Mouse (Mus musculus) testis, adult 2 months (tissue): Measurements from ENCODE around the gene Hist1h2be. TPM values are rescaled to one million over a fixed set of nuclear protein-coding genes. Genes with fewer than 3 reads are reported as not detected.
"Not testable (repeated sequence)": the region's sequence is repeated elsewhere in the genome, so short reads cannot be mapped to it uniquely, and the experiment has no call there.

ENCODE experiments used
- H3K27ac ChIP-seq: fragments of 200-500 bp; 2 replicates; pipeline ENCODE4 v1.5.1; 2012; ENCODE audit warnings: low read depth, low read length; ENCODE audit not compliant: control insufficient read depth, insufficient read depth
- H3K27me3 ChIP-seq: fragments of 200-500 bp; 2 replicates; pipeline ENCODE4 v1.6.1; 2012; ENCODE audit warnings: mild to moderate bottlenecking, low read length, moderate library complexity; ENCODE audit not compliant: control insufficient read depth, insufficient read depth
- H3K36me3 ChIP-seq: fragments of 200-500 bp; 2 replicates; pipeline ENCODE4 v1.6.1; 2012; ENCODE audit warnings: mild to moderate bottlenecking, low read length; ENCODE audit not compliant: control insufficient read depth, insufficient read depth
- H3K4me1 ChIP-seq: fragments of 200-500 bp; 2 replicates; pipeline ENCODE4 v1.6.1; 2012; ENCODE audit warnings: low read length; ENCODE audit not compliant: control insufficient read depth, insufficient read depth
- H3K4me3 ChIP-seq: fragments of 200-500 bp; 2 replicates; pipeline ENCODE4 v1.5.1; 2012; ENCODE audit warnings: low read depth, mild to moderate bottlenecking, low read length, moderate library complexity, mixed read lengths; ENCODE audit not compliant: control insufficient read depth
- CTCF ChIP-seq: fragments of 200-500 bp; IDR thresholded peaks from 2 replicates; pipeline ENCODE4 v1.5.1; 2012; ENCODE audit warnings: low read depth, mild to moderate bottlenecking, inconsistent platforms, low read length, moderate library complexity; ENCODE audit not compliant: control insufficient read depth, insufficient read depth, insufficient replicate concordance
- POLR2A ChIP-seq: fragments of 200-500 bp; IDR thresholded peaks from 2 replicates; pipeline ENCODE4 v1.6.1; 2012; ENCODE audit warnings: low read depth, mild to moderate bottlenecking, inconsistent platforms, low read length, moderate library complexity; ENCODE audit not compliant: control insufficient read depth
- polyA plus RNA-seq: library from polyadenylated mRNA; depleted of rRNA; stranded (reverse); fragments of >200 nt; gene quantifications from 2 replicates; pipeline ENCODE4 v1.2.3, GENCODE M21; 2012

The Hist1h2be gene
- polyA plus RNA-seq, 1 experiment = 0.42 TPM

- H3K27ac ChIP-seq = peak overlapping the region; percentile 75
- TF ChIP-seq POLR2A (no peak), CTCF (no peak)
- peaks cover 4% of the 10 kb centered on the region for H3K4me1 ChIP-seq
- no peaks in the 10 kb centered on the region for H3K27me3 ChIP-seq
- no peaks in the 10 kb centered on the region for H3K36me3 ChIP-seq
- peak overlapping the region; percentile 34; the same call in 1 of the 2 replicates for H3K4me3 ChIP-seq
Observed at GRCm38 (mm10) chr13:23562699-23563462, 58.0 kb downstream of the Hist1h2be start.

DNA sequence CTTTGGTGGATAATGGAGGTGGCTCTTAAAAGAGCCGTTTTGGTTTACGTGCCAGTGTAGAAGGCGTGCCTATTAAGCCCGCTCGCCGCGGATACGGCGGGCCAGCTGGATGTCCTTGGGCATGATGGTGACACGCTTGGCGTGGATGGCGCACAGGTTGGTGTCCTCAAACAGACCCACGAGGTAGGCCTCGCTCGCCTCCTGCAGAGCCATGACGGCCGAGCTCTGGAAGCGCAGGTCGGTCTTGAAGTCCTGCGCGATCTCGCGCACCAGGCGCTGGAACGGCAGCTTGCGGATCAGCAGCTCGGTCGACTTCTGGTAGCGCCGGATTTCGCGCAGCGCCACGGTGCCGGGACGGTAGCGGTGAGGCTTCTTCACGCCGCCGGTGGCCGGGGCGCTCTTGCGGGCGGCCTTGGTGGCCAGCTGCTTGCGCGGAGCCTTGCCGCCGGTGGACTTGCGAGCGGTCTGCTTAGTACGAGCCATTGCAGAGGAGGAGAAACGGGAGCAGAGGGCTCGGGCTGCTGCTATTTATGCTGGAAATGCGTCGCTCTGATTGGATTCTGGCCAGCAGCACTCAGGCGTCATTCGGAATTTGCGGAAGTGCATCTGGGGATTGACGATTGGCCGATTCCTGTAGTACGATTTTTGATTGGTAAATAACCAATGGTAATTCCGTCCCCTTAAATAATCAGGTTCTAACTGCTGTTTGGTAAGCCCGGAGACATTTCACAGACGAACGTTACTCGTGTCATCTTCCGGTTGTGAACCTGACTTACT is 58.9 kb downstream of the Hist1h2be start, which contains the start of gene Hist1h3e:
Gene Hist1h3e (minus strand): TSS at position 487 of the 777 bp plus-strand sequence.
- not testable (repeated sequence) for H3K36me3 ChIP-seq, H3K27me3 ChIP-seq, H3K4me1 ChIP-seq
- TF ChIP-seq POLR2A = peak; percentile 83
- Histone ChIP-seq H3K4me3 (peak within 1 kb of the TSS; percentile 81), H3K27ac (peak within 1 kb of the TSS; percentile 75)

DNA sequence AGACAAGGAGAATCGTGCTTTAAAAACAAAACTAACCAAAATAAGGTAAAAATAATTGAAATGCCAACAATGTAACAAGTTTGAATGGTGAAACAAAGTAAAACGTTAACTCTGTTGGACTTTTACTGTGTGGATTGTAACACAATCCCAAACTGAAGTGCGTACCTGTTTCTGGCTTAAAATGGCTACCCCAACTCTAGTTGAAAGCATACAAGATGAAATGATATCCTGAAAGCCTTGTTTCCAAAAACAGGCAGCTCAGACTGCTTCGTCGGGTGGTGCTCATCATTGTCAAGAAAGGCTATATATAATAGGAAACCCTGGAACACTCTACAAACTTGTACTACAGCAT is 59.4 kb downstream of the Hist1h2be start:
- not testable (repeated sequence) for H3K27ac ChIP-seq, H3K27me3 ChIP-seq, H3K4me3 ChIP-seq, H3K4me1 ChIP-seq, H3K36me3 ChIP-seq

GRCm38 (mm10) chr13:23560699-23561098 is 60.2 kb downstream of the Hist1h2be start:
- not testable (repeated sequence) for H3K4me3 ChIP-seq, H3K27ac ChIP-seq, H3K36me3 ChIP-seq, H3K27me3 ChIP-seq, H3K4me1 ChIP-seq

- Histone ChIP-seq H3K27ac (no peak overlapping the region), H3K4me1 (no peaks in the 10 kb centered on the region; the same call in 1 of the 2 replicates), H3K36me3 (no peaks in the 10 kb centered on the region), H3K4me3 (no peak overlapping the region; the same call in 1 of the 2 replicates), H3K27me3 (no peaks in the 10 kb centered on the region)
- no peak for TF ChIP-seq POLR2A
- no peak for TF ChIP-seq CTCF
Observed at GRCm38 (mm10) chr13:23556906-23557305, 64.0 kb downstream of the Hist1h2be start.

DNA sequence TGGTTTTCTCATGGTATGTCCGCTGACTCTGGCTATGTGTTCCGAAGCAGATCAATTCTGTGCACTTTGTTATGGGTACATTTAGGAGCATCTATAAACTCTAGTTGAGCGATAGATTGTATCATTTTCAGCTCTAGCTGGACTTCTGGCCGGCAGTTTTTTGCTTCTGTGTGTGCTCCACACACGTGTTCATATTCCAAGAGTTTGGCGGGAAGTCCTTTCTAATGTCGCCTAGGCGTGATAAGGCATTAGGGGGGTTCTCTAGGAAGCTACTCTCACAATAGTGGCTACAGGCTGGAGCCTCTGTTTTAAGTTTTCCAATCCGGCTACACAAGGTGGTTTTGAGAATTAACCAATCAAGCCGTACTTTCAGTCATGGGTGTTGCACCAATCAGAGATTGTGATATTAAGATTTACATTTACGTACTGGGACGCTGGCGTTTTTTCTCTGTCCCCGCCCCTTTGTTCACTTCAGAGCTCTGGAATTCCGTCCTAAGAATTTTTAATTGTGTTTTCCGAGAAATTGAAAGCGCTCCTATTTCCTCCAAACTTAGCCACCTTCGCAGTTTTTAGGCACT is 65.0 kb downstream of the Hist1h2be start:
- H3K4me1 ChIP-seq = peaks cover 3% of the 10 kb centered on the region

DNA sequence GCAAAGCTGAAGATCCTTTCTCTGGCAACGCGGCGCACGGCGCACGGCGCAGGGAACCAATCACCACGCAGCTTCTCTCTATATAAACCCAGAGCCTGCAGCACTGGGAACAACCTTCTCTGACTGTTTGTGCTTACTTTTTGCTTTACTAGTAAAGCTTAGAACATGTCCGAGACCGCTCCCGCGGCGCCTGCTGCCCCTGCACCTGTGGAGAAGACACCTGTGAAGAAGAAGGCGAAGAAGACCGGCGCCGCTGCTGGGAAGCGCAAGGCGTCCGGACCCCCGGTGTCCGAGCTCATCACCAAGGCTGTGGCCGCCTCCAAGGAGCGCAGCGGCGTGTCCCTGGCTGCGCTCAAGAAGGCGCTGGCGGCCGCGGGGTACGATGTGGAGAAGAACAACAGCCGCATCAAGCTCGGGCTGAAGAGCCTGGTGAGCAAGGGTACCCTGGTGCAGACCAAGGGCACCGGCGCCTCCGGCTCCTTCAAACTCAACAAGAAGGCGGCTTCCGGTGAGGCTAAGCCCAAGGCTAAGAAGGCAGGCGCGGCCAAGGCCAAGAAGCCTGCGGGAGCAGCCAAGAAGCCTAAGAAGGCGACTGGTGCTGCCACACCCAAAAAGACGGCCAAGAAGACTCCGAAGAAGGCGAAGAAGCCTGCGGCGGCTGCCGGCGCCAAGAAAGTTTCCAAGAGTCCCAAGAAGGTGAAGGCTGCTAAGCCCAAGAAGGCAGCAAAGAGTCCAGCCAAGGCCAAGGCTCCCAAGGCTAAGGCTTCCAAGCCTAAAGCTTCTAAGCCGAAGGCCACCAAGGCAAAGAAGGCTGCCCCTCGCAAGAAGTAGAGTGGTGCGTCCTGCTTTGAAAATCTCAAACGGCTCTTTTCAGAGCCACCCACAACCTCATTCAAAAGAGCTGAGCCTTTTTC is 65.7 kb downstream of the Hist1h2be start:
- H3K27me3 ChIP-seq = no peaks in the 10 kb centered on the region
- H3K27ac ChIP-seq = peak overlapping the region; percentile 76
- no peak for TF ChIP-seq CTCF
- peak; percentile 39; the same call in 1 of the 2 replicates for TF ChIP-seq POLR2A
- peak overlapping the region; percentile 66 for H3K4me3 ChIP-seq
- H3K4me1 ChIP-seq = peaks cover 3% of the 10 kb centered on the region
- H3K36me3 ChIP-seq = no peaks in the 10 kb centered on the region

More for the DNA sequence above, 65.0 kb downstream of the Hist1h2be start:
- peak overlapping the region; percentile 66 for H3K4me3 ChIP-seq
- no peaks in the 10 kb centered on the region for H3K27me3 ChIP-seq
- H3K36me3 ChIP-seq = no peaks in the 10 kb centered on the region
- TF ChIP-seq POLR2A = no peak
- H3K27ac ChIP-seq = peak overlapping the region; percentile 76
